Mouse (Mus musculus) neural tube, embryonic 10.5 days (tissue): Measurements from ENCODE around the gene Treh.

ENCODE experiments used
- DNase-seq: peaks from one replicate; pipeline ENCODE4 v3.0.0-alpha.2; 2017; ENCODE audit warnings: low spot score; ENCODE audit errors: extremely low spot score

Treh gene

DNA sequence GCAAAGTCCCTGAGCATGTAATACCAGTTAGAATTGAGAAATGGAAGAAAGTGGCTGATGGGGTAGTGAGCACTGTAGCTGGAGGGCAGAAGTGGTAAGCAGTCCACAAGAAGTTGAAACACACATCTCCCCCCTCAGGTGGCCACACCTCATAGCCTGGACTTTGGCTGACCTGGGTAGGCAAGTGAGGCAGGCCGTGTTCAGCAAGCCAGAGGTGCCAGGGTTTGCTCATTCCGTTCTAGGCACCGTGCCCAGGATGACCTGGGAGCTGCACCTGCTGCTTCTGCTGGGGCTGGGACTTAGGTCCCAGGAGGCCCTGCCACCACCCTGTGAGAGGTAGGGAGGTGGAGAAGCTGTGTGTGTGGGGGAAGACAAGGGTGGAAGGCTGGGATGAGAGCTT lies at the start of gene Treh:
Gene Treh (plus strand): TSS at position 229 of the 400 bp plus-strand sequence.
- DNase-seq, result no peak

DNA sequence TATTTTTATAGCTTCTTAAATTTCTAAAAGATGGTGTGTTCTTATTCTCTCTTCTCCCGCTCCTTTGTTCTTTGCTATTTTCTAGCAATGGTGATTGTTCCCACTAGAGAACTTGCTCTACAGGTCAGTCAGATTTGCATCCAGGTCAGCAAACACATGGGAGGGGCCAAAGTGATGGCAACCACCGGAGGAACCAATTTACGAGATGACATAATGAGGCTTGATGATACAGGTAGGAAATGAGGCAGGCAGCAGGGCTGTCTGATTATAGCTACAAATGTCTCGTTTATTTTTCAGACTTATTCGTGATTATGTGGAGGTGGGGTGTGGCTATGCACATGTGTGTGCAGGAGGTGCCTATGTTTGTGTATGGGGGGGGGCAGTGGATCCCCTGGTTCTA lies 48.6 kb upstream of the Treh start:
- DNase-seq, result no peak

DNA sequence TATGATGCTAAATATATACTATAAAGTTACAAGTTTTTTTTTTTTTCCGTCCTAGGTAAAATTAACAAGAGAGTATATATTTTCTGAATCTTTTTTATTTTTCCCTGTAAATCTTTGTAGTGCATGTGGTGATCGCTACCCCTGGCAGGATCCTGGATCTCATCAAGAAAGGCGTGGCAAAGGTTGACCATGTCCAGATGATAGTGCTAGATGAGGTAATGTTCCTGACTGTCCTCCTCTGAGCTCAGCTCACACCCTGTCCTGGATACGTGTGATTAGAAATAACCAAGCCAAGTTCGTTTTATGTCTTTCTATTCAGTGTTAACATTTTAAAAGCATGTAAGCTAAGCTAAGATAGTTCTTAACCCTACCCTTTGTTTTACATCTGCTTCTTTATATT lies 46.8 kb upstream of the Treh start:
- no peak for DNase-seq

DNA sequence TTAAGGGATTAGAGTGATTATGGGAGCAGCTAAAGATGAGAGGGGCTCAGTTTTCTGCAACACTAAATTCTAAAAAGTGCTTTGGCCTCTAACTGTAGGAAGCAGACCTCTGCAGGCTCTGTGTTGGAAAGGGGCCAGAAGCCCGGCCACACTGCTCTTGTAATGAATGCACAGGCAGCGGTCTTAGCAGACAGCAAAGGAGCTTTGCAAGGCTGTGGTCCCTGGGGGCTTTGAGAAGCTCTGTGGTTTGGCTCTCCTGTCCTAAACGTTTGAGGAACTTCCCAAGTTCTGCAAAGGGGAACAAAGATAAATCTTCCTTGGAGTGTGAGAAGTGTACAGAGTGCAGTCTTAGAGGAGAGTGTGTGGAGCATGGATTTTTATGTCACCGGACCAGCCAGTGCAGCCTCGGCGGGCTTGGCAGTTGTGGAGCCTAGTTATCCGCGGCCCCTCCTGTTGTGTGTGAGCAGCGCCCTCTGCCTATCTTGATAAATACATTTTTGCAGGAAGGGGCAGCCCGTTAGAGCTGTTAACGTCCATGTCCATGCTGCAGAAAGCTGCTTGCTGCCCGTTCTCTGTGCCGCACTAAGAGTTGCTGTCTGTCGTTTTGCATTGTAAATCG lies 35.4 kb upstream of the Treh start:
- no peak for DNase-seq

DNA sequence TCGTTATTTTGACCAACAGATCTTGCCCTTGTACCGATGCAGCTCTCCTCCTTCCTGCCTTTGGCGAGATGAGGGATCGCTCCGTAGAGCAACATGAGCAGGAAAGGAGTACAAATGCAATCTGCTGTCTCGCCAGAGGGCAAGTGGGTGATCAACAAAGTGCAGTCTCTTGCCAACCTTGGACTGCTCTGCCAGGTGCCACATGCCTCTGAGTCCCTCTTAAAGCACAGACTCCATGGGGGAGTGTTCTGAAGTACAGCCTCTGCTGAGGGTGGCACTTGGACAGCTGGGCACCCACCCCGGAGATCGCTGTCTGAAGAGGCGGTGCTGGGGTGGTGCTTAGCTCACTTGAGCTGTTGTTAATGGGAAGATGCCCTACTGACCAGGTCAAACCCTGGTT lies 34.3 kb upstream of the Treh start:
- peak; percentile 11 for DNase-seq

DNA sequence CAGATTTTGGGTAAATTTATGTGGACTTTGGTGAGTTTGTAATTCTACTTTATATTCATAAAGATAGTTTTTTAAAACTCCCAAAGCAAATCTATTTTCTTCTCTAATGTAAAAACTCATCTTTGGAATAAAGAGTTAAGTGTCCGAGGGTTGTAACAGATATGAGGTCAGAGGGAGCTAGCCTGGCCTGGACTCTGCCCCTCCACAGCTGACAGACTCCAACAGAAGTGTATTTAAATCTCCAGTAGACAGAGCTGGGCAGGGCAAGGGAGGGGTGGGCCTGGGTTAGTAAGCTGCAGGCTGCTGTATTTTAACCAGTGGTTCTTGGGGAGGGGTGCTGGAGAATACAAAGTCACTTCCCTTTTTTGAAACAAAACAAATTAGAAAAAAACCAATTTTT lies 33.0 kb upstream of the Treh start:
- peak; percentile 5 for DNase-seq

DNA sequence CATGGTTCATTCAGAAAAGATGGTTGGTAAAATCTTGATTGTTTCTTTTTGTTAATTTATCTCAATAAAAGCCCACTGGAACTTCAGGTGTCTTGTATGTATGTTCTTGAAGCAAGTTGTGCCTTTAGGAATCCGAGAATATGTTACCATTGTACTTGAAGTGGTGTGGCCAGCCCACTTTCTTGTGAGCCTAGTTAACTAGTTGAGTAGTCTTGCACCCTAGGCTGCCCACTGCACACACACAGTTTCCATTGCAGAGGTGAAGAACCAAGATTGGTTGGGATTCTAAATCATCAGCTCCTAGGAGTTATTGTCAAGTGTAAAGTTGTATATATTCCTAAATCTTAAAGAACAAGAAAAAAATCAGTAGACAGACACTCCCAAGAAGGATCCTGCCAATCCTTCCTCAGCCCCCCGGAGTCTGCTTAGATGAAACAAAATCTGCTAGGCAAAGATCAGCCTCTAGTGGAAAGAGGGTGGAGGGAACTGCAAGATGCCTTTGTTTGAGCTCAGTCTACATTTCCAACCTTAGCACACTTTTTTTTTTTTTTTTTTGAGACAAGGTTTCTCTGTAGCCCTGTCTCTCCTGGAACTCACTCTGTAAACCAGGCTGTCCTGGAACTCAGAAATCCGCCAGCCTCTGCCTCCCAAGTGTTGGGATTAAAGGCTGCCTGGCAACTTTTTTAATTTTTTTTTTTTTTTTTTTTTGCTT lies 32.2 kb upstream of the Treh start:
- peak; percentile 10 for DNase-seq

DNA sequence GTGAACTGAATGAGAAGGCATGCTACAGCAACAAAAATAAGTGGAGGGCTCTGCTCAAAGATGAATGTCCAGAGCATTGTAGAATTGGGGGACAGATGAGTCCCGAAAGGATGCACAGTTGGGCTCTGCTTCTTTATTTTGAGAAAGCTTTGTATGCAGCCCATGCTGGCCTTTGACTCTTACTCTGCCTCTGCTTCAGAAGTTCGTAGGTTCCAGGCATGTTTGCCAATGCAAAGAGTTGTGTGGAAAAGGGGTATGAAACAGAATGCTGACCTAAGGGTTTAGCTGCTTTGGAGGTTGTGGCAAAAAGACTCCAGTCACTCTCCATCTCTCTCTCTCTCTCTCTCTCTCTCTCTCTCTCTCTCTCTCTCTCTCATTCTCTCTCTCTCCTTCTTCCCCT lies 31.4 kb upstream of the Treh start:
- peak; percentile 11 for DNase-seq

DNA sequence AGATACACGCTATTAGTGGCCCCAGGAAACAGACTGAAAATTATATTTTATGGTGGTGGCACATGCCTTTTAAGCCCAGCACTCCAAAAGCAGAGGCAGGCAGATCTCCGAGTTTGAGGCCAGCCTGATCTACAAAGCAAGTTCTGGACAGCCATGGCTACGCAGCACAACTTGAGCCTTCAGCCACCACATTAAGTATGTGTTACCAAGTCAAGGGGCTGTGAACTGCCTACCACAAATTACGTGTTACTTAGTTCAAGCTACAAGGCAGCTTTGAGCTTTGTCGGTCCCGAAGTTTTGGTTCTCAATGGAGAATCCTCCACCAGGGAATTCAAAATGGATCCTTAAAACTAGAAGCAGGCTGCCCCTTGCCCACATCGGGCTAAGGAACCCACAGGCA lies 29.9 kb upstream of the Treh start:
- DNase-seq, result no peak

DNA sequence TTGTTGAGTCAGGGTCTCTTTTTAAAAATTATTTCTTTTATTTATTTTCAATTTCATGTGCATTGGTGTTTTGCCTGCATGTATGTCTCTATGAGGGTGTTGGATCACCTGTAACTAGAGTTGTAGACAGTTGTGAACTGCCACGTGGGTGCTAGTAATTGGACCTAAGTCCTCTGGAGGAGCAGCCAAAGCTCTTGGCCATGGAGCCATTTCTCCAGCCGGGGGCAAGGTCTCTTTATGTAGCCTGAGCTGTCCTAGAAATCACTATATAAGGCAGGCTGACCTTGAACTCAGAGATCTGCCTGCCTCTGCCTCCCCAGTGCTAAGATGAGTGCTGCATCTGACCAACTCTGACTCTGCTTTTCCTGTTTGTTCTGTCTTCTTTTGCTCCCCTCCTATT lies 28.8 kb upstream of the Treh start:
- no peak for DNase-seq

DNA sequence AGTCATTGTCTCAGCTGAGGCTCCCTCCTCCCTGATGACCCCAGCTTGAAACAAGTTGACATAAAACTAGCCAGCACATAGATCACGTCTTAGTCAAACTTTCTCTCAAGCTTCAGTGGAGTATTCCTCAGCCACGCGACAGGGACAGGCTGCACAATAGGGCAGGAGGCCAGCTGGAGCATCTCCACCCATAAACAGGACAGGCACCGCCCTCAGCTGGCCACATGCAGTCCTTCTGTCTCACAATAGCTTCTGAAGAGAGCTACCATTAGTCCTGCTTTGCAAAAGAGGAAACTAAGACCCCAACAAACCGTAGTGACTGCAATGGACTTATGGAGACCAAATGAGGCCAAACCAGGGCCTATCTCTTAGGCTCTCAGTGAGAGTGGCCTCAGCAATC lies 27.6 kb upstream of the Treh start:
- DNase-seq, result no peak

DNA sequence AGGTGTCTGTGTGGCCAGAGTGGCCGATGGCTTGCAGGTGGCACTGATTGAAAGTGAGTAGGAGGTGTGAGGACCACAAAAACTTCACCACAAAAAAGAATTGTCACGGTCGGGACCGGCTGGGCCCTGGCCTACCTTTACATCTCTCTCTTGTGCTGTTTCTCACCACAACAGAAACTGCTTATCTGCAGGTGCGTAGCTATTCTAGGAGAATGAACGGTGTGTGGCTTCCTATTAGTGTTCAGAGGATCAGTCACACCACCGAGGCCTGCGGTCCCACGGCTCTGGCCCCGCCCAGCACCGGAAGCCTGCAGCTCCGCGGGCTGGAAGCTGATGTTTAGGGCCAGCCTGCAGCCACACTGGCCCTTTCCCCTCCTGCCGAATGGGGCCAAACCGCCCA lies 27.1 kb upstream of the Treh start:
- no peak for DNase-seq

DNA sequence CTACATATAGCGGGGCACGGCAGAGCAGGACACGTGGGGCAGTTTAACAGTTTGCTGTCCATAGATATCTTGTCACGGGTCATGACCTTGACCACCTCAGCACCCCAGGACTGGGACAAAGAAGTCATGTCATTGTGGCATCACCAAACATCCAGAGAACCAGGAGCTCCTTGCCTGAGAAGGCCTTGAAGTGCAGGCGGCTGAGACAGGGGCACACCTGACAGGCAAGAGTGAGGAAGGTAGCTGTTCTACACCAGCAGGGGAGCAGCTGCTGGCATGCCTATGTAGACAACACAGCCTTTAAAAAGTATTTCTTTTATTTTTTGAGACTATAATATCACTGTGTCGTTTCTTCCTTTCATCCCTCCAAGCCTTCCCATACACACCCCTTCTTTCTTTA lies 26.7 kb upstream of the Treh start:
- DNase-seq, result no peak

DNA sequence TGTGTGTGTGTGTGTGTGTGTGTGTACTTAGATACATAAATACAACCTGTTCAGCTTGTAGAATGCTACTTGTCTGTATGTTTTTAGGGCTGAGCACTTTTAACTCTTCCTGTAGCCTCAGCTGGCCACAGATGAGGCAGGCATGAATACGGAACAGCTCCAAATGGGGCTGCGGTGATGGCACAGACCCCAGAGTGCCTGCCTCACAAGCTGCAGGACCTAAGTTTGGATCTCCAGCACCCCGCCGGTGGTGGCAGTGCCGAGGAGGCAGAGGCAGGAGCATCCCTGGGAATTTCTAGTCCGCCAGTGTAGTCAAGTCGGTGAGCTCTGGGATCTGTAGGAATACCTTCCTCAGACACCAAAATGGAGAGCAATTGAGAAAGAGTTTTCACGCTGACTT lies 26.0 kb upstream of the Treh start:
- DNase-seq, result no peak

DNA sequence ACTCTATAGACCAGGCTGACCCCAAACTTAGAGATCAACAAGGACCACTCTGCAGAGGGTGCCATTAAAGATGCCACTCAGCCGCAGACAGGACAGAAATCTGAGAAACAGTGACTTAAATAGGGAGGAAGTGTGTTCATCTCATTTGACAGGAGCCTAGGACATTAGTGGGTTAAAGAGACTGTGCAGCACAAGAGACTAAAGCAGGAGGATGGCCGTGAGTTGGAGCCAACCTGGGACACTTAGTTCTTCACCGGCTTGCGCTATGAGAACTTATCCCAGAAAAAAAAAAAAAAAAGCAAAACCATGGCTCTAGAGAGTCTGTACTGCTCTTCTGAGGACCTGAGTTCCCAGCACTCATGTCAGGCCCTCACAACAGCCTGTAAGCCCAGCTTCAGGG lies 25.4 kb upstream of the Treh start:
- DNase-seq, result no peak

DNA sequence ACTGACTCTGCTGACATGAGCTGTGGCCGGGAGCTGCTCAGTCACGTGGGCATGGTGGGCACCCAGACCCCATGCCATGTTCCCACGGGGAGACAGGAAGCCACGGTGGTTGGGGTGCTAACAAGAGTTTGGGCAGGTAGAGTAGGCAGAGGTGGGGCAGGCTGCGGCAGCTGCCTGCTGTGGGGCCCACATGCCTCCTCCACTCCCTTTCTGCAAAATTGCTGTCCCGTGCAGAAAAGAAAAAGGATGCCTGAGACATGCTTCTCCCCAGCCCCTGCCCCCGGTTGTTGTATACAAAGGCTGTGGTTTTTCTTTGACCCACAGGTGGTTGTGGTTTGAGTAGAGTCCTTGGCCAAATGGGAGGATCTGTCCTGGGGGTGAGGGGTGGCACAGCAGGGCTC lies 24.2 kb upstream of the Treh start:
- no peak for DNase-seq

DNA sequence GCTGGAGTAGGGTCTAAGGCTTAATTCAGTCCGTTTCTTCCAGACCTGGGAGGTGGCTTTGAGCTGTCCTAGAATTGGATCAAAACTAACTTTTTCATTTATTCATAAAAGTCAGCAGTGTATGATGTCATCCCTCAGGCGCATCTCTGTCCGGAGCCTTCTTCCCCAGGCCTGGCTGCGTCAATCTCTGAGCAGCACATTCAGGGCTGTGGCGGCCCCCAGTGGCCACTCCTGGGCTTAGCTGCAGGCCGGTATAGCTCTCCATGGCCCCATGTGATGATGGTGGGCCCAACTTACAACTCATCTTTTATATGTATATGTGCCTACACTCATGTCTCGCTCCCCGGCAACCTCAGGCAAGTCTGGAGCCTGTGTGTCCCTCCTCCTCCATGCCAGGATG lies 21.0 kb upstream of the Treh start:
- peak; percentile 54 for DNase-seq

DNA sequence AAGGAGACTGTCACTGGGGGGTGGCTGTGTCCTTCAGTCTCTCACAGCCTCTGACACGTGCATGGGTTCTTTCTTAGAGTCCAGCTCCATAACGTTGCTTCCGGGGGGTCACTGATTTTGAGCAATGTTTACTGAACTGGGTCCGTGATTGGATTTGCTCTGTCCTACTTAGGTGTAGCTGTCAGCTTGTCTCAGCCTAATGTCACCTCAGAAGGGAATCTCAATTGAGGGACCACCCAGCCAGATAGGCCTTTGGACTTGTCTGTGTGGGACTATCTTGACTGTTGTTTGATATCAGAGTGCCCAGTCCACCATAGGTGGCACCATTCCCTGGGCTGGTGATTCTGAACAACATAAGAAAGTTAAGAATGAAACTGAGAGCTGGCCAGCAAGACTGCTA lies 19.1 kb upstream of the Treh start:
- no peak for DNase-seq

DNA sequence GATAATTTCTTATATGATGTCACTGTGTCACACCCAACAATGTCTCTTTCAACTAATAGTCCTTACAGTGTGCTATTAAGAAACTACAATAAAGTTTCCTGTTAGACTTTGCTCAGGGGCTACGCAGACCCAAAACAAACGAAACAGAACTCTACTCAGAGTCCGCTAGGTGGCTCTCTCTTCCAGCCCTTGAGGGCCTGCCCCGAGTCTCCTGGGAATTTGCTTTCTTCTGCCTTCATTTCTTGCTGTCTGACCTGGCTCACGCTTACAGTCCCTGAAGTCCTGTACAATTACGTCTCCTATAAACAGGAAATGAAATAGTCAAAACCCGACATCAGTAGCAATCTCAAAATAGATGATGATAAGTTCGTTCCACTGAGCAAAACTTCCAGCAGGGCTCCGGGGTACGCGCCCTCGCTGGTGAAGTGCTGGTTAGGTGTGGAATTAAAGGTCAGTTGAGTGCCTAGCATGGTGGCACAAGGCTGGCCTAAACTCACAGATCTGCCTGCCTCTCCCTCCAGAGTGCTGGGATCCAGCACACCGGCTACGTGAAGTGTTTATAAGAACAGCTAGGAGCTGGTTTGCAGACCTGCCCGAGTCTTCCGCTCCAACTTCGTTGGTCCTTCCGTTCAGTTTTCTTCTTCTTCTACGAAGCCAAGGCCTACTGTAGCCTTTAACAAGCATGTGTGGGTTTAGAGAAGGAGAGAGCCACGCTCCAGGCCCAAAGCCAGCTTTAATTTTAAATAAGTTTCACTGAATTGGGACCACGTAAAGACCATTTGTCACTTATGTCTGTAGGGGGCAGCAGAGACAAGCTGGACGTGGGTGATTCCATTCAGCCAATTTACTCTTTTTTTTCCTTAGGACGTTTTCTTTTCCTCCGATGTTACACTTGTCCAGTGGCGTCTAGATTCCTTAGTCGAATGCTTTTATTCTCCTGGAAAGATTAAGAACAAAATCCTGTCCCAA lies 17.7 kb upstream of the Treh start:
- peak; percentile 58 for DNase-seq

DNA sequence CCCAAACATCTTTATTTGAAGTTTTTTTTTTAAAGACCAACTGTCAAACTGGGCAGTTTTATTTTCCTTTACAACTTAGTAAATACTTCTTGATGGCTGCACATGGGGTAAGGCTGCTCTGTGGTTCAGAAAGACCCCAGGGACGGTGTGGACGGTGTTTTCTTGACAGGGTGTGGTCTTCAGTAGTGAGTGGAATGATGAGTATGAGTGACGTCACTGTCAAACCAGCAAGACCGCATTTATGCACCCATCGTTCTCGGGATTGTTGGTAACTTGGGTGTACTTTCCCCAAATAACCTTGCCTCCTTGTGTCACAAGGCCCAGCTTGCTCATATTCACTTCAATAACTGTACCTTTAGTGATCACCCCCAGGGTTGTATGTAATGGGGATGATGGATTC lies 9.3 kb upstream of the Treh start:
- no peak for DNase-seq

DNA sequence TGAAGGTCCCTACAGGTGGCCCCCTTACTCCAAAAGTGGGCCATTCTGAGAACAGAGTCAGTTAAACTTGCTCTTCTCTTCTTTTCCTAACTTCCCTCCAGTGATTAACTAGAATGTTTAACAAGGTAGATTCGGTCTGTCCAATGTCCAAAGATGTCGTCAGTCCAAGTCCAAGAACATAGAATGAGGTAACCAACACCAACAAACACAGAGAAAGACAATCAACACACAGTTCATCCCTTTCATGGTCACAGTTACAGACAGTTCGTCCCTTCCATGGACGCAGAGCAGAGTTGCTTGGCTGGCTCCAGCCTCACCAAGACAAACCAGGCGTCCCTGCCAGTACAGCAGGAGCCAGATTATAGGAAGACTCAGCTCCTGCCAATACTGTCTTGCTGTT lies 1.6 kb upstream of the Treh start:
- DNase-seq, result no peak

DNA sequence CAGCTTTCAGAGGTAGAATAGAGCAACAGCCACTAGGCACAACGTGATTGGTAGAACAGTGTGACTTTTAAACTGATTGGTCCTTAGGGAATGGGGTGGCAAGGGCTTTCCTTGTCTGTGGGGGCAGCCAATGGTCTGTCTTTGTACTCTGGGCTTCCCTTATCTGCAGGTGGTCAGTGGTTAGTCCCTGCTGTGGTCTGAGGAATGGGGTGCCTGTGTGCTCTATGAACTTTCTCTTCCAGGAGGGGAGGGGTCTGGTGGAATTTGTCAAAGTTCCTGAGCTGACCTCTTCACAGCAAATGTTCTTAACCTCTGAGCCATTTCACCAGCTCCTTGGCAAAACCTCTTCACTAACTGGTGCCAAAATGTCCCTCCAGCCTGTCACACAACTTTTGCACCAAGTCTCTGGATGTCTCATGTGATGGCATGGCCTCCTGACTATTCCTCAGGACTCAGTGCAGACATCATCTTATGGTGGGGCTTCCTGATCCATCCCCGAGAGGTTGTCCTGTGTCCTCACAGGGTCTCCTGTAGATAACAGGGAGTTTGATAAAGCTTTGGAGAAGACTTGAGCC lies 655 bp upstream of the Treh start:
- DNase-seq, result no peak
